Mouse (Mus musculus): ENCODE results near the gene Slc7a15.
"Not testable (repeated sequence)": the region's sequence is repeated elsewhere in the genome, so short reads cannot be mapped to it uniquely, and the experiment has no call there.

Slc7a15 gene

GRCm38 (mm10) chr12:8559876-8560275 lies 39.0 kb downstream of the Slc7a15 start:
- DNase-seq (ENCODE audit: low spot score in 2 of 2): not testable (repeated sequence)

GRCm38 (mm10) chr12:8556189-8556588 lies 42.7 kb downstream of the Slc7a15 start:
- no peak for DNase-seq (ENCODE audit: low spot score in 2 of 2)

GRCm38 (mm10) chr12:8555419-8555818 lies 43.4 kb downstream of the Slc7a15 start:
- no peak for DNase-seq (ENCODE audit: low spot score in 2 of 2)

- DNase-seq (ENCODE audit: low spot score in 2 of 2): peak; percentile 24 to 39
These were observed 51.5 kb downstream of the Slc7a15 start for GRCm38 (mm10) chr12:8547357-8547756.

GRCm38 (mm10) chr12:8546801-8547200 lies 52.1 kb downstream of the Slc7a15 start:
- DNase-seq (ENCODE audit: low spot score in 2 of 2): no peak

GRCm38 (mm10) chr12:8545066-8545610 lies 53.7 kb downstream of the Slc7a15 start:
- DNase-seq (ENCODE audit: low spot score in 2 of 2): peak; percentile 20

- DNase-seq (ENCODE audit: low spot score in 2 of 2): no peak
These were observed 56.5 kb downstream of the Slc7a15 start for GRCm38 (mm10) chr12:8542371-8542770.

GRCm38 (mm10) chr12:8539471-8539870 lies 59.4 kb downstream of the Slc7a15 start:
- DNase-seq (ENCODE audit: low spot score in 2 of 2): no peak

- DNase-seq (ENCODE audit: low spot score in 2 of 2): no peak
These were observed 61.6 kb downstream of the Slc7a15 start for GRCm38 (mm10) chr12:8537291-8537690.

- no peak for DNase-seq (ENCODE audit: low spot score in 2 of 2)
These were observed 62.5 kb downstream of the Slc7a15 start for GRCm38 (mm10) chr12:8536221-8536965.

GRCm38 (mm10) chr12:8535596-8535995 lies 63.3 kb downstream of the Slc7a15 start:
- DNase-seq (ENCODE audit: low spot score in 2 of 2): no peak

GRCm38 (mm10) chr12:8534915-8535314 lies 64.0 kb downstream of the Slc7a15 start:
- DNase-seq (ENCODE audit: low spot score in 2 of 2): no peak

GRCm38 (mm10) chr12:8527770-8528169 lies 71.1 kb downstream of the Slc7a15 start:
- DNase-seq (ENCODE audit: low spot score in 2 of 2): no peak

GRCm38 (mm10) chr12:8527175-8527574 lies 71.7 kb downstream of the Slc7a15 start:
- DNase-seq (ENCODE audit: low spot score in 2 of 2): no peak

GRCm38 (mm10) chr12:8524062-8524461 lies 74.8 kb downstream of the Slc7a15 start:
- no peak for DNase-seq (ENCODE audit: low spot score in 2 of 2)

- DNase-seq (ENCODE audit: low spot score in 2 of 2): no peak
These were observed 76.2 kb downstream of the Slc7a15 start for GRCm38 (mm10) chr12:8522711-8523110.

GRCm38 (mm10) chr12:8521375-8522047 lies 77.4 kb downstream of the Slc7a15 start:
- peak in 1 of 2 experiments; percentile 57 for DNase-seq (ENCODE audit: low spot score in 2 of 2)

GRCm38 (mm10) chr12:8519431-8520160 lies 79.3 kb downstream of the Slc7a15 start:
- no peak for DNase-seq (ENCODE audit: low spot score in 2 of 2)

GRCm38 (mm10) chr12:8511037-8511882 lies 87.6 kb downstream of the Slc7a15 start:
- DNase-seq (ENCODE audit: low spot score in 2 of 2): no peak

- DNase-seq (ENCODE audit: low spot score in 2 of 2): no peak
These were observed 88.4 kb downstream of the Slc7a15 start for GRCm38 (mm10) chr12:8510317-8510988.

GRCm38 (mm10) chr12:8509693-8510092 lies 89.2 kb downstream of the Slc7a15 start:
- DNase-seq (ENCODE audit: low spot score in 2 of 2): no peak
